Mouse (Mus musculus): ENCODE measurements around the gene Trmt10b. TPM values are rescaled to one million over a fixed set of nuclear protein-coding genes. Genes with fewer than 3 reads are reported as not detected.
A peak's percentile ranks its signal among the peaks of the same experiment; 100 is the strongest.

The Trmt10b gene
- polyA plus RNA-seq (2015; fragmentation: Nextera tagmentation; extraction: Ambion mirVana) = 18.7 TPM in 2 replicates

DNA sequence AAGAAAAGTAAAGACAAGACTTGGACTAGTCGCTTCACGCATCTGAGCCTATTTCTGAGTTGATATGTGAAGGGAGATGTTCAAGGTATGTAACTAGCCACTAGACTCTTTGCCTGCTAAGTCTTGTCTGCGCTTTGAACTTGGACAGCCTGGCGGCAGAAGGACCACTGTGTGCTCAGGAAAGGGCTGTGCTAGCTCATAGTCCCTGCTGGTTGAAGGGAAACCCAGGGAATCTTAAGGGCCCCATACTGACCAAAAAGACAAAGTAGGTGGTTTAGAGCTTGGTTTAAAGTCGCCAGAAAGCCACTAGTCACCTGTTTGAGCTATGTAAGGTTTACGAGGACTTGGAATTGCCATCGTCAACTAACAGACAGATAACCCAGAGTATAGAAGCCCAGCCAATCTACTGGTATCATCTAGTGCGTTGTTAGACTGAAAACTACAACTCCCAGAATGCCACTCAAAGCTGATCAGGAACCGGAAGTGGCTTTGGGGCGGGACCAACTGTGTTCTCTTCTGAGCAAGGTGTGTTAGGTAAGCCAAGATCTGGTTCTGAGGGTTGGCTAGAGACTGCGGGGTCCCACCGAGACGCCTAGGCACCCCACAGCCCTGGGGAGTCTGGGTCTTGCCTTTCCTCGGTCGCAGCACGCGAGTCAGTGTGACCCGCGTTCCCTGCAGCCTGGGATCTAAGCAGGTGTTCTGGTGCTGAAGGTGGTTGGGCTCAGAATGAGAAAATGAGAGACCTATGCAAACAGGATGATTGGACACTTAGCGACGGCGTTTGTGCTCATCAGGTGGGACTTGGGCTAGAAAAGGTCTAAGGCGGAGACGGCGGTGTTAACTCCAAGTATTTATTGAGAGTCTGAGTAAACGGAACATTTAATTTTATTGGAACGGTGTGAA, at the start of gene Trmt10b:
Trmt10b (plus strand) TSS at position 466 of the 903 bp plus-strand sequence.
- peak within 1 kb of the TSS; percentile 77 for H3K4me3 ChIP-seq (ENCODE audit: low read length)
- no peak within 1 kb of the TSS for H3K27ac ChIP-seq (ENCODE audit: low read length)
- H3K27me3 ChIP-seq (ENCODE audit: insufficient read depth, low read length) = no peaks in the 10 kb centered on the region
- 20% methylated on average over 27 of the region's 27 CpGs for WGBS
- peak within 1 kb of the TSS; percentile 75 for H3K9ac ChIP-seq (replicated peaks; ENCODE audit: low read length)
- peaks cover 8% of the 10 kb centered on the region; the same call in 1 of the 2 replicates for H3K36me3 ChIP-seq (ENCODE audit: insufficient read depth, low read length)
- H3K4me2 ChIP-seq (replicated peaks; ENCODE audit: low read depth, low read length) = peak within 1 kb of the TSS; percentile 73
- H3K4me1 ChIP-seq (ENCODE audit: insufficient read depth, low read length) = peaks cover 5% of the 10 kb centered on the region; the same call in 1 of the 2 replicates
- peak; percentile 87 for ATAC-seq (ENCODE audit: low FRiP score, low TSS enrichment)
- H3K9me3 ChIP-seq (ENCODE audit: low read length) = no peaks in the 10 kb centered on the region

DNA sequence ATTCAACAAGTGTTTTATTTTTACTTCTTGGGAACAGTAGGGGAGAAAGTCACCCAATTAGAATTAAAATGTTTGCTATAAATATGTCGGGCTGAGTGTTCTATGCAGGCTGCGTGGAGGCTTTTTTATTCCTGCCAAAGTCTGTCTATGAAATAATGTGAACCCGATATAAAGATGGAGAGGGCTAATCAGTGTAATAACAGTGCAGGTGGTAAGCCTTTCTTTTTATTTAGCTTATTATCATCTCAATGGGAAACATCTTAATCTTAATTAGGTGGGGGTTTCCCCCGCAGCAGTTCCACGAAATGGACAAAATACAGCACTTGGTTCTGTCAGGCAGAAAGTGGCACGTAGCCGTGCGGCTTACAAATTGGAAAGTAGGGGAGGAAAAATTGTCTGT, 45.7 kb upstream of the Trmt10b start:
- H3K36me3 ChIP-seq (ENCODE audit: insufficient read depth, low read length) = no peaks in the 10 kb centered on the region
- no peaks in the 10 kb centered on the region for H3K27me3 ChIP-seq (ENCODE audit: insufficient read depth, low read length)
- no peak overlapping the region for H3K27ac ChIP-seq (ENCODE audit: low read length)
- H3K9ac ChIP-seq (replicated peaks; ENCODE audit: low read length) = no peak overlapping the region
- no peak overlapping the region for H3K4me3 ChIP-seq (ENCODE audit: low read length)
- H3K9me3 ChIP-seq (ENCODE audit: low read length) = no peaks in the 10 kb centered on the region
- WGBS = 82% methylated on average over 8 of the region's 8 CpGs
- H3K4me2 ChIP-seq (replicated peaks; ENCODE audit: low read depth, low read length) = no peak overlapping the region
- peaks cover 4% of the 10 kb centered on the region; the same call in 1 of the 2 replicates for H3K4me1 ChIP-seq (ENCODE audit: insufficient read depth, low read length)
- no peak for ATAC-seq (ENCODE audit: low FRiP score, low TSS enrichment)

DNA sequence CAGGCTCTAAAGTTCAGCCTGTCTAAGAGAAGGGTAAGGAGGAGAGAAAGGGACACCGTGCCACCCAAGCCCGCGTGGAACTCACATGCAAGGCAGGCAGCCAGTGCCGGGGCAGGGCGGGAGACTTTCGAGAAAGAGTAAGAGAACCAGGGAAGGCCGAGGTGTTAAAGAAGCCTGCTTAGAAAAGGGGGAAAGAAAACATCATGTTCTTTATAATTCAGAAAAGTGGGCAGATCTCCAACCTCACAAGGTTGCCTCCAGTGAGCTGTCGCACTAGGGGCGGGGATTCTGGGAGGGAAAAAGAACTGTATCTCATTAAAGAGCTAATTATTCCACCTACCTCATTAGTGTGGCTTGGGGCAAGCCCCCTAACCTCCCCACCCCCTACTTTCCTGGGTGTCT, 44.1 kb upstream of the Trmt10b start:
- Histone ChIP-seq H3K9ac (replicated peaks; ENCODE audit: low read length) (no peak overlapping the region), H3K4me3 (ENCODE audit: low read length) (no peak overlapping the region), H3K27ac (ENCODE audit: low read length) (no peak overlapping the region), H3K4me2 (replicated peaks; ENCODE audit: low read depth, low read length) (no peak overlapping the region), H3K9me3 (ENCODE audit: low read length) (no peaks in the 10 kb centered on the region), H3K36me3 (ENCODE audit: insufficient read depth, low read length) (no peaks in the 10 kb centered on the region), H3K27me3 (ENCODE audit: insufficient read depth, low read length) (no peaks in the 10 kb centered on the region), H3K4me1 (ENCODE audit: insufficient read depth, low read length) (peaks cover 4% of the 10 kb centered on the region; the same call in 1 of the 2 replicates)
- no peak for ATAC-seq (ENCODE audit: low FRiP score, low TSS enrichment)
- WGBS = 37% methylated on average over 9 of the region's 9 CpGs

DNA sequence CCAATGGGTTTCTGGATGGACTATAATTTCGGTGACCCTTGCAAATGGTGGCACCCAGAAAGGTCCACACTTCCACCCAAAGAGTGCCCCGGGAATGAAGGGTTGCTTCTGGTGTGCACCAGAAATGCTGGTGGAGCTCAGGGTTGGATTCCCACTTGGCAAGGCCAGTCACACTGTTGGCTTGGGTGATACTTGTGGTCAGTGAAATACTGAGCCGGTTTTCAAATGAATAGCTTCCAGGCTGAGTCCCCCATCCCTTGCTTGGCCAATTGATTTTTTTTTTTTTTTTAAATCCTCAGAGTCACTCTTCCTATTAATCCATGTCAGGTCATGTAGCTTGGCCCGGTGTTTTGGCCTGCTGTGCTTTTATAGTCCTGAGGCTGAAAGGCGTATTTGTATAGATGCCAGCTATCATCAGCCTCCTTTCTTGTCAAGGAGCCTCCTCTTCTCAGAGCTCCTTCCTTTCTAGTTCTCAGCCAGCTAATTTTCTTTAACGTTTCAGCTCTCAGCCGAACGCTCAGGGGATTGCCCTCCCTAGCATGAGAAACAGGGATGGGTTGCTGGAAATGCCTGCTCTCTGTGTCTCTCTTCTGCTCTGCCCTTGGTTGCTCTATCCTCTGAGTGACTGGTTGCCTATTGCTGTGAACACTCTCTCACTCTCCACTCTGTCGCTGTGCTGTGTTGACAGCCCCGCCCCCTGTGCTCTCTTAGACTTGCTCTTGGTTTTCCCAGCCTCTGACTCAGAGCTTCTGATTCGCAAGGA, 42.9 kb upstream of the Trmt10b start:
- WGBS = 57% methylated on average over 11 of the region's 11 CpGs
- Histone ChIP-seq H3K27ac (ENCODE audit: low read length) (no peak overlapping the region), H3K4me1 (ENCODE audit: insufficient read depth, low read length) (peaks cover 4% of the 10 kb centered on the region; the same call in 1 of the 2 replicates), H3K4me2 (replicated peaks; ENCODE audit: low read depth, low read length) (no peak overlapping the region), H3K9me3 (ENCODE audit: low read length) (no peaks in the 10 kb centered on the region), H3K4me3 (ENCODE audit: low read length) (no peak overlapping the region), H3K36me3 (ENCODE audit: insufficient read depth, low read length) (no peaks in the 10 kb centered on the region), H3K9ac (replicated peaks; ENCODE audit: low read length) (no peak overlapping the region), H3K27me3 (ENCODE audit: insufficient read depth, low read length) (no peaks in the 10 kb centered on the region)
- no peak for ATAC-seq (ENCODE audit: low FRiP score, low TSS enrichment)

DNA sequence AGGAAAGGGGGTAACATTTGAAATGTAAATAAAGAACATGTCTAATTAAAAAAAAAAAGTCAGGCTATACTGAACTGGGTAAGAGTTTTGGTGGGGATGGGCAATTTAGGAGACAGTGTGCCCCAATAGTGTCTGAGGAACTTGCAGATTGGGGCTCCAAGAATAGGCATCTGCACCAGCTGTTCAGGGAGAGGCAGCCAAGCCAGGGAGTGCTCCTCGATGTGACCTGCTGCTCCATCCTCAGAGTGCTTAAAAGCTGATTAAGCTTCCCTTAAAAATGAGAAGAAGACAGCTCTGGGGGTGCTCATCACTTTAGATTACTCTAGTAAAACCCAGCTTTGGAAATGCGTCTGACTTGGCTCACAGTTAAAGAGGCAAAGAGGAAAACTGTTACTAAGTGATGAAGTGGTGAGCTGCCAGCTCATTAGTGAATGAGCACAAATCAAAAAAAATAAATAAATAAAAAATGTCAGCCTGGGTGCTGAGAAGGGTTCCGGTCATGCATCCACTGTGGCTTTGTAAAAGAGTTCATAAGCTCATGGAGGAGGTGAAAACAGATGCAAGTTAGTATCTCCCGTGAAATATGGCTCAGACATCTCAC, 37.6 kb upstream of the Trmt10b start:
- Histone ChIP-seq H3K9me3 (ENCODE audit: low read length) (no peaks in the 10 kb centered on the region), H3K9ac (replicated peaks; ENCODE audit: low read length) (no peak overlapping the region), H3K36me3 (ENCODE audit: insufficient read depth, low read length) (no peaks in the 10 kb centered on the region), H3K27ac (ENCODE audit: low read length) (no peak overlapping the region), H3K4me3 (ENCODE audit: low read length) (no peak overlapping the region), H3K27me3 (ENCODE audit: insufficient read depth, low read length) (no peaks in the 10 kb centered on the region), H3K4me2 (replicated peaks; ENCODE audit: low read depth, low read length) (no peak overlapping the region), H3K4me1 (ENCODE audit: insufficient read depth, low read length) (no peaks in the 10 kb centered on the region)
- no peak for ATAC-seq (ENCODE audit: low FRiP score, low TSS enrichment)
- WGBS = 49% methylated on average over 4 of the region's 4 CpGs

DNA sequence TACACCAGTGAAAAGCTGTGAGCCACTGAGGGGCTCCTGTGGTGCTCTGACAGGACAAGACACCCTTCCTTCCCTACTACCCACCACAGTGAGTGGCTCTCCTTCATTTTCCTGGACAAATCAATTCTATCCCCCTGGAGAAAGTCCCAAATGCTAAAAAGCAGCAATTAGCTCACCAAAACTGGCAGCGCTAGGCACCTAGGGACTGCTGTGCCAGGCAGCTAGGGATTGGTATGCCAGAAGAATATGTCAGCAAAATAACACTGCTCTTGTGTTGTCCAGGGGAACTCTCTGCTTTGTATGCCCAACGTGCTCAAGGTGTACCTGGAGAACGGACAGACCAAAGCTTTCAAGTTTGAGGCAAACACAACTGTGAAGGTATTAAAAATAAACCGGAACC, 35.4 kb upstream of the Trmt10b start:
- Histone ChIP-seq H3K9me3 (ENCODE audit: low read length) (no peaks in the 10 kb centered on the region), H3K4me3 (ENCODE audit: low read length) (no peak overlapping the region), H3K9ac (replicated peaks; ENCODE audit: low read length) (no peak overlapping the region), H3K4me2 (replicated peaks; ENCODE audit: low read depth, low read length) (no peak overlapping the region), H3K4me1 (ENCODE audit: insufficient read depth, low read length) (no peaks in the 10 kb centered on the region), H3K27me3 (ENCODE audit: insufficient read depth, low read length) (no peaks in the 10 kb centered on the region), H3K27ac (ENCODE audit: low read length) (no peak overlapping the region), H3K36me3 (ENCODE audit: insufficient read depth, low read length) (no peaks in the 10 kb centered on the region)
- ATAC-seq (ENCODE audit: low FRiP score, low TSS enrichment) = no peak
- 91% methylated on average over 4 of the region's 4 CpGs for WGBS

DNA sequence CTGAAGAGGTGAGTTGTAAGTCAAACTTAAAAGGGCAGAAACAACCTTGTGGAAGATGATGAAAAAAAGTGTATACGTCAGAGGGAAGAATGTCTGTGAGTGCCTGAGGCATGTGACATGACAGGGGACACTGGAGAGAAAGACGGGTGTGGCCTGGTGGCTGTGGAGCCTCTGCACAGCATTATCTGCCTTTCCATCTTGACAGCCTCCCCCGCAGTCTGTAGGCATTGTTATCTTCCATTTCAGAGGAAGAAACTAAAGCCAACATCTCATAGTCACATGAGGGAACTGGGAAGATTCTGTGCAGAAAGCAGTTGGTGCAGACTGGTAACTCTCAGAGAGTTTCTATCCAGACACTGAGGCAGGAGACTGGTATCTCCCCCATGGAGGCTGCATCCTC, 29.0 kb upstream of the Trmt10b start:
- WGBS = 66% methylated on average over 3 of the region's 3 CpGs
- no peak overlapping the region for H3K4me3 ChIP-seq (ENCODE audit: low read length)
- no peak overlapping the region for H3K27ac ChIP-seq (ENCODE audit: low read length)
- no peaks in the 10 kb centered on the region for H3K9me3 ChIP-seq (ENCODE audit: low read length)
- H3K27me3 ChIP-seq (ENCODE audit: insufficient read depth, low read length) = no peaks in the 10 kb centered on the region
- no peaks in the 10 kb centered on the region for H3K4me1 ChIP-seq (ENCODE audit: insufficient read depth, low read length)
- ATAC-seq (ENCODE audit: low FRiP score, low TSS enrichment) = no peak
- no peaks in the 10 kb centered on the region for H3K36me3 ChIP-seq (ENCODE audit: insufficient read depth, low read length)
- no peak overlapping the region for H3K4me2 ChIP-seq (replicated peaks; ENCODE audit: low read depth, low read length)
- H3K9ac ChIP-seq (replicated peaks; ENCODE audit: low read length) = no peak overlapping the region

DNA sequence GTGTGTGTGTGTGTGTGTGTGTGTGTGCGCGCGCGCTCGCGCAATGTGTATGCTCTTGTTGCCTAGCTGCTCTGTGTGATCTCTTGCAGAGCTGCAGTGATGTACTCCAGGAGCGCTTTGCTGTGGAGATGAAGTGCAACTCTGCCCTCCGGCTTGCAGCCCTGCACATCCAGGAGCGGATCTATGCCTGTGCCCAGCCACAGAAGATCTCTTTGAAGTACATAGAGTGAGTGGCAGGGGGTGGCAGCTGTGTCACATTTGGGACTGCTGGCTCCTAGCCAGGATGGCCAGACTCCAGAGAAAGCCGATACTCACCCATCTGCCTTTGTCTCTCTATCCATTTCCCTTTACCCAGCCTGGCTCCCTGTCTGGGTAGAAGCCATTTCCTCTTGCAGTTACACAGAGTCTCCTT, 25.9 kb upstream of the Trmt10b start:
- H3K27ac ChIP-seq (ENCODE audit: low read length) = no peak overlapping the region
- 81% methylated on average over 10 of the region's 10 CpGs for WGBS

DNA sequence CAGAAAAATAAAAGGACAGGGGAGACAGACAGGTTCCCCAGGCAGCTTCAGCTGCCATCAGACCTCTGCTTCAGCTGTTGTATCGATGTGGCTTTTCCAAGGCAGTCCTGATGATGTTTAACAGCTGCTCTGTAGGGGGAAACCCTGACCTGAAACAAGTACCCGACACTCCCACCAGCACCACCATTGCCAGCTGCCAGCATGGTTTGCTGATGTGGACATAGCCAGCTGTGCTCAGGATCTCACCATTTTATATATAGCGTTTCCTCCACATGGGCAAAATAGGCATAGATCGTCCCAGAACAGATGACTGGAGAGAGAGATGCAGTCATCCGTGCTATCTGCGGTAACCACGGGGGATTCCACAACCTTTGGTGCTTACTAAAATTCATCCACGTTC, 21.2 kb upstream of the Trmt10b start:
- H3K4me1 ChIP-seq (ENCODE audit: insufficient read depth, low read length) = no peaks in the 10 kb centered on the region
- no peaks in the 10 kb centered on the region for H3K27me3 ChIP-seq (ENCODE audit: insufficient read depth, low read length)
- no peak for ATAC-seq (ENCODE audit: low FRiP score, low TSS enrichment)
- H3K27ac ChIP-seq (ENCODE audit: low read length) = no peak overlapping the region
- H3K36me3 ChIP-seq (ENCODE audit: insufficient read depth, low read length) = no peaks in the 10 kb centered on the region
- WGBS = 63% methylated on average over 8 of the region's 8 CpGs
- no peak overlapping the region for H3K4me3 ChIP-seq (ENCODE audit: low read length)
- H3K9ac ChIP-seq (replicated peaks; ENCODE audit: low read length) = no peak overlapping the region
- no peaks in the 10 kb centered on the region for H3K9me3 ChIP-seq (ENCODE audit: low read length)
- no peak overlapping the region for H3K4me2 ChIP-seq (replicated peaks; ENCODE audit: low read depth, low read length)

More for the DNA sequence above, 25.9 kb upstream of the Trmt10b start:
- H3K27me3 ChIP-seq (ENCODE audit: insufficient read depth, low read length) = no peaks in the 10 kb centered on the region
- no peak overlapping the region for H3K4me3 ChIP-seq (ENCODE audit: low read length)
- H3K9me3 ChIP-seq (ENCODE audit: low read length) = no peaks in the 10 kb centered on the region
- no peak overlapping the region for H3K9ac ChIP-seq (replicated peaks; ENCODE audit: low read length)
- no peak overlapping the region for H3K4me2 ChIP-seq (replicated peaks; ENCODE audit: low read depth, low read length)
- peak; percentile 54; the same call in 1 of the 2 replicates for ATAC-seq (ENCODE audit: low FRiP score, low TSS enrichment)
- no peaks in the 10 kb centered on the region for H3K36me3 ChIP-seq (ENCODE audit: insufficient read depth, low read length)
- no peaks in the 10 kb centered on the region for H3K4me1 ChIP-seq (ENCODE audit: insufficient read depth, low read length)
